Mouse (Mus musculus) MEL (cell line): ENCODE measurements around the gene Casp2. TPM values are rescaled to one million over a fixed set of nuclear protein-coding genes. Genes with fewer than 3 reads are reported as not detected.

Experiments used
- DNase-seq: peaks from one replicate; pipeline ENCODE4 v3.0.0; 2011; ENCODE audit warnings: low read depth, low spot score
- H3K27ac ChIP-seq: 2 replicates; pipeline ENCODE4 v1.5.1; 2012; ENCODE audit warnings: low read depth, mild to moderate bottlenecking, control low read depth, low read length, moderate library complexity; ENCODE audit not compliant: control insufficient read depth
- H3K27me3 ChIP-seq, 2 experiments: fragments of 150-350 bp in 1 of 2; sonication (generic) in 1 of 2; 2 replicates each; pipeline ENCODE4 v1.6.1; 2012; ENCODE audit warnings: low read length in 2 of 2, mild to moderate bottlenecking in 2 of 2, improper control_type of control experiment in 1 of 2, moderate library complexity in 1 of 2; ENCODE audit not compliant: insufficient read depth in 2 of 2, control insufficient read depth in 1 of 2
- H3K36me3 ChIP-seq, 2 experiments: 2 replicates each; pipeline ENCODE4 v1.6.1; 2012 to 2014; ENCODE audit warnings: low read length in 2 of 2, improper control_type of control experiment in 1 of 2, inconsistent platforms in 1 of 2, mild to moderate bottlenecking in 1 of 2; ENCODE audit not compliant: insufficient read depth in 2 of 2, control insufficient read depth in 1 of 2
- H3K4me1 ChIP-seq, 2 experiments: fragments of 150-350 bp in 1 of 2; sonication (generic) in 1 of 2; 2 replicates each; pipeline ENCODE4 v1.6.1; 2012; ENCODE audit warnings: low read length in 2 of 2, improper control_type of control experiment in 1 of 2, mild to moderate bottlenecking in 1 of 2; ENCODE audit not compliant: insufficient read depth in 2 of 2, control insufficient read depth in 1 of 2
- H3K4me3 ChIP-seq, 2 experiments: fragments of 150-350 bp in 1 of 2; sonication (generic) in 1 of 2; 2 replicates each; pipeline ENCODE4 v1.5.1; 2012; ENCODE audit warnings: low read depth in 2 of 2, low read length in 2 of 2, mild to moderate bottlenecking in 2 of 2, moderate library complexity in 2 of 2, control low read depth in 1 of 2, improper control_type of control experiment in 1 of 2; ENCODE audit not compliant: control insufficient read depth in 1 of 2, insufficient read depth in 1 of 2
- H3K79me2 ChIP-seq: 2 replicates; pipeline ENCODE4 v1.6.1; 2012; ENCODE audit warnings: mild to moderate bottlenecking, low read length, moderate library complexity; ENCODE audit not compliant: control insufficient read depth, poor library complexity, insufficient read depth
- H3K9ac ChIP-seq: 2 replicates; pipeline ENCODE4 v1.6.1; 2012; ENCODE audit warnings: low read depth, mild to moderate bottlenecking, control low read depth, low read length, moderate library complexity; ENCODE audit not compliant: control insufficient read depth, poor library complexity, severe bottlenecking
- H3K9me3 ChIP-seq: fragments of 150-350 bp; sonication (generic); replicated peaks from 2 replicates; pipeline ENCODE4 v1.6.1; 2012; ENCODE audit warnings: mild to moderate bottlenecking, low read length, improper control_type of control experiment, moderate library complexity; ENCODE audit not compliant: insufficient read depth
- BHLHE40 ChIP-seq: IDR thresholded peaks from 2 replicates; pipeline ENCODE4 v1.6.1; 2012; ENCODE audit warnings: low read depth, mild to moderate bottlenecking, inconsistent platforms, low read length, improper control_type of control experiment, borderline replicate concordance
- E2F4 ChIP-seq: IDR thresholded peaks from 2 replicates; pipeline ENCODE4 v1.6.1; 2011; ENCODE audit warnings: low read depth, low read length, improper control_type of control experiment, borderline replicate concordance
- ELF1 ChIP-seq: IDR thresholded peaks from 2 replicates; pipeline ENCODE4 v1.6.1; 2014; ENCODE audit warnings: low read depth, mild to moderate bottlenecking, inconsistent platforms, low read length, improper control_type of control experiment, moderate library complexity
- GABPA ChIP-seq: IDR thresholded peaks from 2 replicates; pipeline ENCODE4 v1.6.1; 2012; ENCODE audit warnings: low read depth, mild to moderate bottlenecking, inconsistent platforms, low read length, improper control_type of control experiment, moderate library complexity
- HCFC1 ChIP-seq: IDR thresholded peaks from 2 replicates; pipeline ENCODE4 v1.6.1; 2012; ENCODE audit warnings: low read depth, mild to moderate bottlenecking, inconsistent platforms, low read length, improper control_type of control experiment, moderate library complexity
- JUND ChIP-seq: IDR thresholded peaks from 2 replicates; pipeline ENCODE4 v1.6.1; 2011; ENCODE audit warnings: low read depth, mild to moderate bottlenecking, improper control_type of control experiment, low read length
- KAT2A ChIP-seq: conservative IDR thresholded peaks from 2 replicates; pipeline ENCODE4 v1.6.1; 2012; ENCODE audit warnings: low read depth, low read length, improper control_type of control experiment, inconsistent platforms
- MAFK ChIP-seq: IDR thresholded peaks from 2 replicates; pipeline ENCODE4 v1.6.1; 2011; ENCODE audit warnings: low read depth, mild to moderate bottlenecking, low read length, improper control_type of control experiment, borderline replicate concordance
- MEF2A ChIP-seq: IDR thresholded peaks from 2 replicates; pipeline ENCODE4 v1.6.1; 2014; ENCODE audit warnings: low read depth, mild to moderate bottlenecking, inconsistent platforms, low read length, improper control_type of control experiment; ENCODE audit not compliant: poor library complexity, insufficient replicate concordance, severe bottlenecking; ENCODE audit errors: extremely low read depth
- MXI1 ChIP-seq: IDR thresholded peaks from 2 replicates; pipeline ENCODE4 v1.6.1; 2011; ENCODE audit warnings: mild to moderate bottlenecking, low read depth, low read length, improper control_type of control experiment
- MYB ChIP-seq: IDR thresholded peaks from 2 replicates; pipeline ENCODE4 v1.6.1; 2011; ENCODE audit warnings: mild to moderate bottlenecking, low read depth, low read length, improper control_type of control experiment
- MYC ChIP-seq: IDR thresholded peaks from 2 replicates; pipeline ENCODE4 v1.6.1; 2011; ENCODE audit warnings: low read depth, mild to moderate bottlenecking, low read length, improper control_type of control experiment, moderate library complexity
- NRF1 ChIP-seq: IDR thresholded peaks from 2 replicates; pipeline ENCODE4 v1.6.1; 2014; ENCODE audit warnings: low read depth, mild to moderate bottlenecking, inconsistent platforms, low read length, improper control_type of control experiment, moderate library complexity; ENCODE audit not compliant: poor library complexity, insufficient read depth, severe bottlenecking
- POLR2AphosphoS2 ChIP-seq: IDR thresholded peaks from 2 replicates; pipeline ENCODE4 v1.6.1; 2011; ENCODE audit warnings: low read length, improper control_type of control experiment
- RAD21 ChIP-seq: IDR thresholded peaks from 2 replicates; pipeline ENCODE4 v1.6.1; 2011; ENCODE audit warnings: mild to moderate bottlenecking, low read depth, low read length, improper control_type of control experiment
- SMC3 ChIP-seq: IDR thresholded peaks from 2 replicates; pipeline ENCODE4 v1.6.1; 2011; ENCODE audit warnings: low read depth, low read length, improper control_type of control experiment
- UBTF ChIP-seq: IDR thresholded peaks from 2 replicates; pipeline ENCODE4 v1.6.1; 2012; ENCODE audit warnings: low read depth, mild to moderate bottlenecking, inconsistent platforms, low read length, improper control_type of control experiment, moderate library complexity, borderline replicate concordance; ENCODE audit not compliant: insufficient read depth
- ZMIZ1 ChIP-seq: IDR thresholded peaks from 2 replicates; pipeline ENCODE4 v1.6.1; 2012; ENCODE audit warnings: low read depth, mild to moderate bottlenecking, inconsistent platforms, low read length, improper control_type of control experiment, moderate library complexity
- polyA plus RNA-seq, 2 experiments: library from polyadenylated mRNA; stranded (reverse) in 1 of 2; unstranded in 1 of 2; fragments of >175 nt in 1 of 2; fragments of >200 nt in 1 of 2; gene quantifications; 2 replicates each; pipeline versions ENCODE4 v1.2.1 to v1.2.4; 2012; ENCODE audit warnings: low replicate concordance in 2 of 2, low read depth in 1 of 2; ENCODE audit not compliant: insufficient read length in 2 of 2, insufficient read depth in 1 of 2, missing spikeins in 1 of 2
- total RNA-seq: library from RNA; depleted of rRNA; stranded (reverse); fragments of 300-350 nt; gene quantifications from 2 replicates; pipeline ENCODE4 v1.2.3, GENCODE M21; 2012

Casp2 gene
- total and polyA plus RNA-seq, 3 experiments, result 21.3 to 42.3 TPM; not detected in 1

DNA sequence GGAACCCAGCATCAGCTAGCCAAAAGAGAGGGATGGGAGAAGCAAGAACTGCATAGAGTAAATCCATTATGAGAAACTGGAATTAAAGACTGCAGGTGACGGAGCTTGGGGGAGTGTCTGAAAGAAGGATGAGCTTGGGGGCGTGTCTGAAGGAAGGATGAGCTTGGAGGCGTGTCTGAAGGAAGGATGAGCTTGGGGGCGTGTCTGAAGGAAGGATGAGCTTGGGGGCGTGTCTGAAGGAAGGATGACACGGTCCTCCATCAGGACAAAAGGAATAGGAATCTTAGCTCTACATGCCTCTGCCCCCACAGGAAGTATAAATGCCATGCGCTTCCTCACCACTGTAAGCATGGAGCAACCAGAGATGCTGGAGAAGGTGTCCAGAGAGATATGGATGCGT, 17.6 kb upstream of the Casp2 start:
- H3K9ac ChIP-seq, result no peak overlapping the region
- no peak overlapping the region for H3K4me3 ChIP-seq
- no peaks in the 10 kb centered on the region; a peak in 1 of 4 replicates for H3K4me1 ChIP-seq
- no peaks in the 10 kb centered on the region for H3K36me3 ChIP-seq
- no peak overlapping the region for H3K27ac ChIP-seq
- peak; percentile 32 for DNase-seq
- H3K27me3 ChIP-seq, result no peaks in the 10 kb centered on the region; a peak in 4 of 4 replicates
- TF ChIP-seq MAFK, result no peak
- no peak for TF ChIP-seq ELF1
- no peak for TF ChIP-seq ZMIZ1
- TF ChIP-seq SMC3, result no peak
- TF ChIP-seq BHLHE40, result no peak
- no peak for TF ChIP-seq E2F4
- no peak for TF ChIP-seq HCFC1
- TF ChIP-seq MYB, result no peak
- TF ChIP-seq JUND, result no peak
- no peak for TF ChIP-seq MXI1
- TF ChIP-seq UBTF, result no peak
- no peak for TF ChIP-seq RAD21
- TF ChIP-seq GABPA, result no peak
- no peak for TF ChIP-seq MEF2A
- H3K79me2 ChIP-seq, result no peaks in the 10 kb centered on the region
- no peaks in the 10 kb centered on the region for H3K9me3 ChIP-seq

DNA sequence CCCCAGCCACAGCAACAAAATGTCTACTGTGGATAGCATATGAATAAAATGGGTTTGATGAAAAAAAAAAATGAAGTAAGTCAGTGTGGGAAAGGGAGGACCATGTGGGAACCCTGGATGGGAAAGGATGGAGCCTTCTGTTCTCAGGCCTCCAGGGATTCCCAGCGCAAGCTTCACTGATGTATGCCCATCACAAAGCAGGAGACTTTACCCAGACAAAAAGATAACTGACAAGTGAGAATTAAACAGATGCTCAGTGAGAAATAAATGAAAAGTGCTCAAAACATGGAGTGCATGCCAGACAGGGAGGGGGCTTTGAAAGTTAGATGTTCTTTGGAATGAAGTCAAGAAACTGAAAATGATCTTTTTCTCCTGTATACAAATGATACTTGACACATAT, 16.8 kb upstream of the Casp2 start:
- Histone ChIP-seq H3K9ac (no peak overlapping the region), H3K79me2 (no peaks in the 10 kb centered on the region), H3K4me1 (no peaks in the 10 kb centered on the region; a peak in 1 of 4 replicates), H3K36me3 (no peaks in the 10 kb centered on the region), H3K27me3 (no peaks in the 10 kb centered on the region; a peak in 4 of 4 replicates), H3K9me3 (no peaks in the 10 kb centered on the region), H3K27ac (no peak overlapping the region)
- no peak for DNase-seq
- TF ChIP-seq BHLHE40, result no peak
- no peak for TF ChIP-seq NRF1
- no peak for TF ChIP-seq MYC
- no peak for TF ChIP-seq POLR2AphosphoS2
- no peak for TF ChIP-seq KAT2A
- TF ChIP-seq SMC3, result no peak
- TF ChIP-seq, all 39 proteins: peak for 0
- no peak overlapping the region for H3K4me3 ChIP-seq
